Mouse (Mus musculus): ENCODE data around the gene Vrk1.

- TF ChIP-seq CTCF (IDR thresholded peaks at IDR 0.05; ENCODE audit: control insufficient read depth, insufficient read depth, insufficient replicate concordance, low read depth, low read length): no peak
- TF ChIP-seq POLR2A (IDR thresholded peaks at IDR 0.05; ENCODE audit: control insufficient read depth, low read depth, low read length): no peak
Observed at GRCm38 (mm10) chr12:105981121-105981973, 28.7 kb upstream of the Vrk1 start.

Data from testis, adult 2 months (tissue).